Comparison of ENCODE assay signal across 16 mouse cellular contexts in the genomic region with DNA sequence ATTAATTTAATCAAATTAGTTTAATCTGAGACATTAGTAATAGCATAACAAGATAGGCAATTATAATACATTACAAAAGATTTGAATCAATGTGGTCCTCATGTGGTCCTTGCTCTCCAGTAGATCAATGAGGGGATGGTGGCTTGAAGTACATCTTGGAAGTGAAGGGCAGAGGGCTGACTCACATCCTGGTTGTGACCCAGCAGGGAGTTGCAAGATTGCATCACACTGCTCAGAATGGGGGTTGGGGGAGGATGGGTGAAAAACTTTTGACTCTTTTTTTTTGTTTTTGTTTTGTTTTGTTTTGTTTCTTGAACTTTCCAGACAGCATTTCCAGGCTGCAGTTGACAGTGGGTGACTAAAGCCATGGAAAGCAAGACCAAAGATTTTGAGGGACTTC.
DNase-seq lines count a peak whose midpoint lies in the region; ATAC-seq and TF ChIP-seq lines count a peak whose summit lies in the region.
"Had no signal": no experiment of that assay in that cellular context is flagged by ENCODE, and none has a peak within 500 bp of the region (broad histone marks: within the 10 kb centered on the region; RNA-seq: fewer than 3 reads in every experiment).

No protein-coding gene starts in this region.

- H3K4me2 ChIP-seq in forebrain, embryonic 16.5 days (ENCODE audit: low read length), result no peak overlapping the region
- H3K4me2 ChIP-seq: kidney, embryonic 15.5 days had no signal

- no peak overlapping the region for H3K27ac ChIP-seq in kidney, adult 2 months (ENCODE audit: insufficient read depth, low read depth, low read length)
- no peak overlapping the region for H3K27ac ChIP-seq in forebrain, embryonic 16.5 days (ENCODE audit: low read length)
- H3K27ac ChIP-seq: hindbrain, postnatal 0 days; kidney, embryonic 15.5 days; layer of hippocampus, adult 2 months had no signal

- ATAC-seq in forebrain, embryonic 16.5 days, result no peak
- ATAC-seq: hindbrain, postnatal 0 days; liver, postnatal 0 days had no signal

- no peak overlapping the region for H3K9ac ChIP-seq in forebrain, embryonic 16.5 days (replicated peaks; ENCODE audit: low read depth, low read length)
- H3K9ac ChIP-seq: kidney, embryonic 15.5 days; liver, postnatal 0 days had no signal

- DNase-seq in kidney, adult 2 months, result peak; percentile 14
- DNase-seq in kidney, postnatal 4 days, result no peak
- peak; percentile 64 for DNase-seq in Muller cell, postnatal 12 days (ENCODE audit: inconsistent ontology term)
- peak; percentile 79 to 80 for DNase-seq in adrenal gland, postnatal 36 days
- peak; percentile 44 for DNase-seq in lung, postnatal 36 days
- no peak for DNase-seq in natural killer cell, adult 2 months (ENCODE audit: low spot score in 2 of 2)
- DNase-seq in right cerebral cortex, postnatal 25 days, result no peak
- DNase-seq: cerebellum, adult 11-12 months; embryo, embryonic 11 days; liver, postnatal 0 days had no signal

- no peaks in the 10 kb centered on the region for H3K36me3 ChIP-seq in kidney, adult 2 months (ENCODE audit: control insufficient read depth, insufficient read depth, low read length)
- no peaks in the 10 kb centered on the region for H3K36me3 ChIP-seq in forebrain, embryonic 16.5 days (ENCODE audit: control insufficient read depth, insufficient read depth)
- H3K36me3 ChIP-seq: kidney, embryonic 15.5 days had no signal

- H3K27me3 ChIP-seq in kidney, adult 2 months (replicated peaks; ENCODE audit: control insufficient read depth, insufficient read depth, low read length), result no peaks in the 10 kb centered on the region
- H3K27me3 ChIP-seq in forebrain, embryonic 16.5 days (replicated peaks; ENCODE audit: control insufficient read depth, insufficient read depth, low read length), result no peaks in the 10 kb centered on the region
- H3K27me3 ChIP-seq: CH12.LX; kidney, embryonic 15.5 days had no signal

- no peak overlapping the region for H3K4me3 ChIP-seq in kidney, adult 2 months (ENCODE audit: insufficient read depth, low read depth, low read length)
- no peak overlapping the region for H3K4me3 ChIP-seq in forebrain, embryonic 16.5 days (replicated peaks; ENCODE audit: low read length)
- H3K4me3 ChIP-seq: erythroblast, embryonic 14.5 days; kidney, embryonic 15.5 days; layer of hippocampus, adult 2 months had no signal

- no peaks in the 10 kb centered on the region for H3K4me1 ChIP-seq in kidney, adult 2 months (ENCODE audit: control insufficient read depth, insufficient read depth, low read length)
- H3K4me1 ChIP-seq in forebrain, embryonic 16.5 days (replicated peaks; ENCODE audit: control insufficient read depth, insufficient read depth, low read length), result no peaks in the 10 kb centered on the region

- no peaks in the 10 kb centered on the region for H3K9me3 ChIP-seq in forebrain, embryonic 16.5 days (ENCODE audit: control insufficient read depth, low read length)
- H3K9me3 ChIP-seq: kidney, embryonic 15.5 days had no signal

- TF ChIP-seq POLR2A in kidney, adult 2 months (IDR thresholded peaks at IDR 0.05; ENCODE audit: low read depth, low read length), result no peak

- no peak for TF ChIP-seq CTCF in kidney, adult 2 months (conservative IDR thresholded peaks at IDR 0.05; ENCODE audit: insufficient read depth, insufficient read length, low read depth, low read length)

Comparison
In these comparisons a context has a peak if more than half of its experiments do, and no peak if none do; other contexts are left out.
1. DNase-seq: peak in kidney, adult 2 months (single experiment), Muller cell, postnatal 12 days (single experiment), adrenal gland, postnatal 36 days (2 of 2) and lung, postnatal 36 days (single experiment); none in kidney, postnatal 4 days (0 of 2), natural killer cell, adult 2 months (0 of 2) and right cerebral cortex, postnatal 25 days (single experiment).